Mouse (Mus musculus) ovary, adult 10 weeks (tissue): ENCODE results near the gene Abracl. TPM values are rescaled to one million over a fixed set of nuclear protein-coding genes. Genes with fewer than 3 reads are reported as not detected.

ENCODE experiments used
- polyA plus RNA-seq: library from polyadenylated mRNA; stranded (reverse); fragments of 350-450 nt; fragmentation: Illumina TruSeq; extraction: RNeasy Lipid Tissue Mini Kit (QIAGEN cat#74804); gene quantifications from one replicate; pipeline ENCODE4 v1.2.3, GENCODE M21; 2014

Gene Abracl
- 256 TPM for polyA plus RNA-seq

DNA sequence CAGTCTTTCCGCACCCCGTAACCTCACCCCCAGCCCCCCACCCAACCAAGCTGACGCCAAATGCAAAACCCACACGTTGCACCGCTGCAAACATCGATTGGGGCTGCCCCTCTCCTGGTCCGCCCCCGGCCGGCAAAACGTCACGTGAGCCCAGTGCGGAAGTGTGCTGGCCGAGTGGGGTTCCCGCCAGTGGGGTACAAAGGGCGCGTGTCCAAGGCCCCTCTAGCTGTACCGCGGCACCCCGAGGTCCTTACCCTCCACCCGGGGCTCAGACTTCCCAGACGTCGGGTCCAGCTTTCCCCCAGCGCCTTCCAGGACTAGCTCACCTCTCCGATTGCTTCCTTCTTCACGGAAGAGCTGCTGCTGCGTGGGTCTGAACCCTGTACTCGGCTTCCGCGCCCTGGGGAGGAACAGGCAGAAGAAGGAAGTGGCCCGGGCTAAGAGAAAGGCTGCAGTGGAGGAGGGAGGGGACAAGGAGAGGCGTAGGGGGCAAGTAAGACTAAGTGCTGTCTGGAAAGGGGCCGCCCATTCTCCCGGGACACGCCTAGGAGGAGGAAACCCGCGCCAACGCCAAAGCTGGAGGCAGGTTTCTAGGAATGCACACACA, at the start of gene Abracl:
Gene Abracl, minus strand, starts transcription at position 548 of the 607 bp plus-strand sequence.

DNA sequence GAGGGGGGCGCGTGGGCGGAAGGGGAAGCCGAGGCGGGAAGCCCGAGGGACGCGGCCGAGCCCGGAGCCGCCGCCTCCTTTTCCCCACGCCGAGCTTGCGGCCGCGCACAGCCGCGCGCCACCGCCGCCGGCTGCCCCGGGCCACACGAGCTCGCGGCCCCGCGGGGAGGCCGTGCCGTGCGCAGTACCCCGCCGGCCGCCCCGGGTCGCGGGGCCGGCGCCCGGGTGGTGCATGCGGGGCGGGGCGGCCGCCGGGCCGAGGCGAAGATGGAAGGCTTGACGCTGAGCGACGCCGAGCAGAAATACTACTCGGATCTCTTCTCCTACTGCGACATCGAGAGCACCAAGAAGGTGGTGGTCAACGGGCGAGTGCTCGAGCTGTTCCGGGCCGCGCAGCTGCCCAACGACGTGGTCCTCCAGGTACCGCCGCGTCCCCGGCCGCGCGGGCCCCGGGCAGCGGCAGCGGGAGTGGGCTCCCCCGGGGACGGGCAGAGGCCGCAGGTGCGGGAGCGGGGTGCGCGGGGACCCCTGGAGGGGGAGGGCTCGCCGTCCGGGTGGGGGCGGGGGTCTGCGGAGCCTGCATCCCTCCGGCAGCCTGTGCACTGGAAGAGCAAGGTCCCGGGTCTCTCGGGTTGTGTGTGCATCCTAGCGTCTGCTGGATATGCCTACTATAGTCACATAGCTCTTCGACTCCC, 32.8 kb upstream of the Abracl start, which contains the start of gene Reps1:
Gene Reps1, plus strand, starts transcription at position 166 of the 695 bp plus-strand sequence.

Other genes starting within 250 kb of the Abracl start
- gene Txlnb, start 227.1 kb downstream of the Abracl start, polyA plus RNA-seq: 1.8 TPM
- 105 TPM for gene Heca, start 75.2 kb downstream of the Abracl start, polyA plus RNA-seq
- gene Reps1, start 32.6 kb upstream of the Abracl start, polyA plus RNA-seq: 60.2 TPM
- 2.2 TPM for gene Ect2l, start 187.6 kb upstream of the Abracl start, polyA plus RNA-seq
- gene Ccdc28a, start 211.7 kb upstream of the Abracl start, polyA plus RNA-seq: 6.8 TPM